Mouse (Mus musculus): ENCODE data around the gene Stk33. TPM values are rescaled to one million over a fixed set of nuclear protein-coding genes. Genes with fewer than 3 reads are reported as not detected.

Gene Stk33
- polyA plus RNA-seq, 1 experiment from 2014 or later = 8.3 TPM

DNA sequence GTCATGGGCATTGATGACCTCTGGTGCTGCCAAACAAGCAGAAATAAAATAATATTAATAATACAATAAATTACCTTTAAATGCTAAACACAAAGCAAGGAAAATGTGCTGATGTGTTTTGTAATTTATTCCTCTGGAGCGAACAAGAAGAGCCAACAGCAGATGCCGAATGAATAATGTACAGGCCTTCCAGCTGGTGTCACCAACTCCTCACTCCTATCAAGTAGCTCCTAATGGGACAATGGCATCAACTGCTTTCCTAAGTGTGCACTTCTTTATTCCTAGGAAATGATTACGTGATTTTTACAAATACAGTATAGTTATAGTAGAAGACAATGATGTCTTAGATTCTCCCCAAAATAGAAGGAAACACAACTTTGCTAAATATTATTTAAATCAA, 113.2 kb downstream of the Stk33 start:
- WGBS = 50% methylated on average over 3 of the region's 3 CpGs
- Histone ChIP-seq H3K9me3 (ENCODE audit: control insufficient read depth, low read length) (no peaks in the 10 kb centered on the region), H3K4me2 (ENCODE audit: low read length) (no peak overlapping the region), H3K4me1 (ENCODE audit: control insufficient read depth, insufficient read depth, low read length) (no peaks in the 10 kb centered on the region; the same call in 1 of the 2 replicates), H3K36me3 (ENCODE audit: control insufficient read depth, insufficient read depth, low read length) (no peaks in the 10 kb centered on the region), H3K4me3 (replicated peaks; ENCODE audit: low read depth, low read length) (no peak overlapping the region), H3K27ac (replicated peaks; ENCODE audit: low read depth, low read length) (no peak overlapping the region), H3K27me3 (ENCODE audit: control insufficient read depth, insufficient read depth, low read length) (no peaks in the 10 kb centered on the region), H3K9ac (replicated peaks; ENCODE audit: low read length) (no peak overlapping the region)
- ATAC-seq (ENCODE audit: low FRiP score, low TSS enrichment) (no peak; the same call in 1 of the 2 replicates), DNase-seq (peak; percentile 44)

DNA sequence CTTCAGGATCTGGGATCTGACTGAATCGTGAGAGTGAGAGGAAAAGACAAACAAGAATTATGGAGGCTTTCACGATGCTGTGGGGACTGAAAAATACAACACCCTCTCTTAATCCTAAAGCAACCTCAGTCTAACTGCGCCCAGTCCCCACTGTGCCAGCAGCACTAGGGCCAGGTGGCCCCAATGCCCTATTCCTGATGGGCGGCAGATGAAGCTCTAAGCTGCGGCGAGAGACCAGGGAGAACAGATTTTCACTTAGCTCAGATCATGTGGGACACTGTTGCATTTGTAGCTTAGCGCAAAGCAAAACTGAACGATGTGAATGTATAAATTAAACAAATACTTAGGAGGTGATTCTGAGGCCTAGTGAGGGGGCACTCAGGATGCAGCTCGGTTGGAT, 113.7 kb downstream of the Stk33 start:
- Histone ChIP-seq H3K36me3 (ENCODE audit: control insufficient read depth, insufficient read depth, low read length) (no peaks in the 10 kb centered on the region), H3K27ac (replicated peaks; ENCODE audit: low read depth, low read length) (no peak overlapping the region), H3K4me1 (ENCODE audit: control insufficient read depth, insufficient read depth, low read length) (no peaks in the 10 kb centered on the region; the same call in 1 of the 2 replicates), H3K4me2 (ENCODE audit: low read length) (no peak overlapping the region), H3K9me3 (ENCODE audit: control insufficient read depth, low read length) (no peaks in the 10 kb centered on the region), H3K27me3 (ENCODE audit: control insufficient read depth, insufficient read depth, low read length) (no peaks in the 10 kb centered on the region), H3K9ac (replicated peaks; ENCODE audit: low read length) (no peak overlapping the region), H3K4me3 (replicated peaks; ENCODE audit: low read depth, low read length) (no peak overlapping the region)
- ATAC-seq (ENCODE audit: low FRiP score, low TSS enrichment) = no peak
- DNase-seq = no peak
- 74% methylated on average over 9 of the region's 9 CpGs for WGBS

DNA sequence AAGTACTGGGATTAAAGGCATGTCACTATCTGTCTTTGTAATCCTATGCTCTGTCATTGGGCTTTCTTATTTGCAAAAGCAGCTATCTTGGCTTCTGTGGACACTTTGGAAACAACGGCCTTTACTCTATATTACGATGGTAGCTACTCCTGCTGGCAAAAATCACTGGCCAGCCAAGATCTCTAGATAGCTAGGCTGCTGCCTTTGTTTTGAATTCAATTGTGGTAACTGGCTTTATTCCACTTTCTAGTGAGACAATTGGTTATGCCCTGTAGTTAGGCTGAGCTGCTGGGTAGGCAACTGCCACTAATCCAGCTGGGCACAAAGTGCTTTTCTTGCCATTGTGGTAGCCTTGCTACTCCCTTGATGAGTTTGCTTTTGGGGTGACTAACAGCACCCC, 129.4 kb downstream of the Stk33 start:
- ATAC-seq (ENCODE audit: low FRiP score, low TSS enrichment) (no peak), DNase-seq (no peak)
- no peaks in the 10 kb centered on the region for H3K4me1 ChIP-seq (ENCODE audit: control insufficient read depth, insufficient read depth, low read length)
- no peaks in the 10 kb centered on the region for H3K9me3 ChIP-seq (ENCODE audit: control insufficient read depth, low read length)
- no peaks in the 10 kb centered on the region for H3K36me3 ChIP-seq (ENCODE audit: control insufficient read depth, insufficient read depth, low read length)
- H3K4me3 ChIP-seq (replicated peaks; ENCODE audit: low read depth, low read length) = no peak overlapping the region
- 67% methylated on average over 2 of the region's 2 CpGs for WGBS
- no peak overlapping the region for H3K4me2 ChIP-seq (ENCODE audit: low read length)
- H3K9ac ChIP-seq (replicated peaks; ENCODE audit: low read length) = no peak overlapping the region
- H3K27ac ChIP-seq (replicated peaks; ENCODE audit: low read depth, low read length) = no peak overlapping the region
- no peaks in the 10 kb centered on the region for H3K27me3 ChIP-seq (ENCODE audit: control insufficient read depth, insufficient read depth, low read length)

DNA sequence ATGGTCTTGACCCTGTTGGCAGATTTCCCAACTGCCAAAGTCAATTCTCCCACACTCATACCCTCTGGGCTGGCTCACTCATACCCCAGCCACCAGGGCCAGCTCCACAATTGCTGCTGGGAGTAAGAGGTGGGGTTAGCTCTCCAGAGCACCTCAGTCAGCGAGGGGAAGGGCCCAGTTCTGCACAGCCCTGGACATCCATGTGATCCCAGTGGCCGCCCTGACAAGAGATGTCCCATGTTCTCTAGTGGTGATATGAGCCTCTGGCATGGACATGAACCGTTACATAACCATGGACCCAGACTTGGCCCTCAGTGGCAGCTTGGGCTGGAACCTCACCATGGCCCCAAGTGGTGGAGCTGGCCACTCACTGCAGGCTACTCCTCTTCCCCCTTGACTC, 143.1 kb downstream of the Stk33 start:
- H3K36me3 ChIP-seq (ENCODE audit: control insufficient read depth, insufficient read depth, low read length) = no peaks in the 10 kb centered on the region
- H3K9ac ChIP-seq (replicated peaks; ENCODE audit: low read length) = no peak overlapping the region
- no peak overlapping the region for H3K4me3 ChIP-seq (replicated peaks; ENCODE audit: low read depth, low read length)
- ATAC-seq (ENCODE audit: low FRiP score, low TSS enrichment) (no peak), DNase-seq (no peak)
- H3K4me2 ChIP-seq (ENCODE audit: low read length) = no peak overlapping the region
- 90% methylated on average over 3 of the region's 3 CpGs for WGBS
- H3K4me1 ChIP-seq (ENCODE audit: control insufficient read depth, insufficient read depth, low read length) = no peaks in the 10 kb centered on the region
- no peak overlapping the region for H3K27ac ChIP-seq (replicated peaks; ENCODE audit: low read depth, low read length)
- no peaks in the 10 kb centered on the region for H3K9me3 ChIP-seq (ENCODE audit: control insufficient read depth, low read length)
- H3K27me3 ChIP-seq (ENCODE audit: control insufficient read depth, insufficient read depth, low read length) = no peaks in the 10 kb centered on the region

DNA sequence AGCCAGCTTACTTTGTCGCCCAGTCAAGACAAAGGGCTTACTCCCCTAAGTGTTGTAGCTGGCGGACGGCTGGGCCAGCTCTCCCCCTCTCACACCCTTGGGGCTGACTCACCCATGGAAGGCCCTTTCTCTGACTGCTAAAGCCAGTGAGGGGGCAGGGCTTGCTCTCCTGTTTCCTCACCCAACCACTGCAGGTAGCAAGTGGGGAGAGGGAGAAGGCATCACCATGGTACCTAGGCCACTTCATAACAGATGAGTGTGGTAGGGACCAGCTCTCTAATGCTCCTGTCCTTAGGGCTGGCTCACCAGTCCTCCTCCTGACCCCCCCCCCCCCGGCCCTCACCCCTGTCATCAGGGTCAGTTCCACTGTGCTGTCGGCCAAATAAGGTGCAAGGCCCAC, 143.5 kb downstream of the Stk33 start:
- WGBS = 83% methylated on average over 5 of the region's 5 CpGs
- H3K9ac ChIP-seq (replicated peaks; ENCODE audit: low read length) = no peak overlapping the region

DNA sequence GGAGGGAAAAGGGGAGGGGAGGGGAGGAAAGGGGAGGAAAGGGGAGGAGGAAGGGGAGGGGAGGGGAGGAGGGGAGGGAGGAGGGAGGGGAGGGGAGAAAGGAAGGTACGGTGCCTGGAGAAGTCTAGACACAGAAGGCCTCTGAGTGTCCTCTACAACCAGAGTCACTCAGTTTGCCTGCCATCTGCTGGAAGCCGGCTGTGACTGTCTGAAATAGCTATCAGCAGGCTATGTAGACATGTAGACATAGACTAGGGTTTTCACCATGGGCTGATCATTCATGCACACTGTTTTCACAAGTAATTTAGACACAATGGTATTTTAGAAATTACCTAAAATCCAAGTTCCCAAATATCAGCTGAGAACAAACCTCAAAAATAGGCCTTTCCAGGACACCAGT, 148.4 kb downstream of the Stk33 start:
- Histone ChIP-seq H3K4me1 (ENCODE audit: control insufficient read depth, insufficient read depth, low read length) (no peaks in the 10 kb centered on the region), H3K27me3 (ENCODE audit: control insufficient read depth, insufficient read depth, low read length) (no peaks in the 10 kb centered on the region), H3K36me3 (ENCODE audit: control insufficient read depth, insufficient read depth, low read length) (no peaks in the 10 kb centered on the region), H3K9ac (replicated peaks; ENCODE audit: low read length) (no peak overlapping the region), H3K27ac (replicated peaks; ENCODE audit: low read depth, low read length) (no peak overlapping the region), H3K4me2 (ENCODE audit: low read length) (no peak overlapping the region), H3K4me3 (replicated peaks; ENCODE audit: low read depth, low read length) (no peak overlapping the region), H3K9me3 (ENCODE audit: control insufficient read depth, low read length) (no peaks in the 10 kb centered on the region)
- DNase-seq (peak; percentile 61), ATAC-seq (ENCODE audit: low FRiP score, low TSS enrichment) (no peak)
- 25% methylated on average over 2 of the region's 2 CpGs for WGBS

More for the DNA sequence above, 143.5 kb downstream of the Stk33 start:
- Histone ChIP-seq H3K4me1 (ENCODE audit: control insufficient read depth, insufficient read depth, low read length) (no peaks in the 10 kb centered on the region), H3K27me3 (ENCODE audit: control insufficient read depth, insufficient read depth, low read length) (no peaks in the 10 kb centered on the region), H3K27ac (replicated peaks; ENCODE audit: low read depth, low read length) (no peak overlapping the region), H3K9me3 (ENCODE audit: control insufficient read depth, low read length) (no peaks in the 10 kb centered on the region), H3K4me2 (ENCODE audit: low read length) (no peak overlapping the region), H3K4me3 (replicated peaks; ENCODE audit: low read depth, low read length) (no peak overlapping the region), H3K36me3 (ENCODE audit: control insufficient read depth, insufficient read depth, low read length) (no peaks in the 10 kb centered on the region)
- ATAC-seq (ENCODE audit: low FRiP score, low TSS enrichment) (no peak), DNase-seq (no peak)

DNA sequence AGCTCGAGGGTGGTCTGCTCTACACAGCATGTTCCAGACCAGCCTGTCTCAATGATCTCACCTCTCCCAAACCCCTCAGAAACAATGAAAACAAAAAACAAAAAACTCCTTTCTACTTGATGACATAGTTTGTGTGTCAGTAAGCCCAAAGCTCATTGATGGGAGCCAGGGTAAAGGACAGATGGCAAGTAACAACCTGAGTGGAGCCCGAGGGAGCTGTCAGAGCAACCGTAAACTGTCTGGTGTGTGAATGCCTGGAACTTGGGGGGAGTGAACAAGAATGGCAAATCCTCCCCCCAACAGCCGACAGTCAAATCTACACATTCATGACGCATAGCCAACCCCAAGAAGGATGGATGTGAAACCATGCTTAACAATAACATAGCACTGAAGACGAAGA, 149.8 kb downstream of the Stk33 start:
- Histone ChIP-seq H3K36me3 (ENCODE audit: control insufficient read depth, insufficient read depth, low read length) (no peaks in the 10 kb centered on the region), H3K27ac (replicated peaks; ENCODE audit: low read depth, low read length) (no peak overlapping the region), H3K4me3 (replicated peaks; ENCODE audit: low read depth, low read length) (no peak overlapping the region), H3K27me3 (ENCODE audit: control insufficient read depth, insufficient read depth, low read length) (no peaks in the 10 kb centered on the region), H3K4me2 (ENCODE audit: low read length) (no peak overlapping the region), H3K4me1 (ENCODE audit: control insufficient read depth, insufficient read depth, low read length) (no peaks in the 10 kb centered on the region), H3K9ac (replicated peaks; ENCODE audit: low read length) (no peak overlapping the region), H3K9me3 (ENCODE audit: control insufficient read depth, low read length) (no peaks in the 10 kb centered on the region)
- ATAC-seq (ENCODE audit: low FRiP score, low TSS enrichment) (no peak), DNase-seq (no peak)
- WGBS = 70% methylated on average over 6 of the region's 6 CpGs

DNA sequence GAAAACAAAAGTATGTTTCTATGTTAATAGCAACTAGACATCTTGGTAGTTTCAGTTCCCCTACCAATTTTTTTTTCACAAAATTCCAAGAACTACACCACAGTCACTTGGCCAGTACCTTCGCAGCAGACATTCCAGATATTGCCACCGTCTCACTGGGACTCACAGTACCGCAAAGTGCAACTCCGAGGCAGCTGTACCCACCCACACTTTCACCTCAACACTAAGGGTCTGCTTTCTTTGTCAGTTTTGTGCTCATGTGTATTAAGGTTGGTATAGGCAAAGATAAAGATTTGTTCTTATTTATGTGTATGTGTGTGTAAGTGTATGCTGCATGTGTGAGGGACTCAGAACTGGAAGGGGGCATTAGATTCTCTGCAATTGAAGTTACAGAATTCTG, 156.8 kb downstream of the Stk33 start:
- 93% methylated on average over 4 of the region's 4 CpGs for WGBS
- peaks cover 4% of the 10 kb centered on the region; the same call in 1 of the 2 replicates for H3K4me1 ChIP-seq (ENCODE audit: control insufficient read depth, insufficient read depth, low read length)
- no peak overlapping the region for H3K4me2 ChIP-seq (ENCODE audit: low read length)
- H3K9ac ChIP-seq (replicated peaks; ENCODE audit: low read length) = no peak overlapping the region
- H3K9me3 ChIP-seq (ENCODE audit: control insufficient read depth, low read length) = no peaks in the 10 kb centered on the region
- no peak overlapping the region for H3K4me3 ChIP-seq (replicated peaks; ENCODE audit: low read depth, low read length)
- ATAC-seq (ENCODE audit: low FRiP score, low TSS enrichment) (no peak), DNase-seq (no peak)
- H3K36me3 ChIP-seq (ENCODE audit: control insufficient read depth, insufficient read depth, low read length) = no peaks in the 10 kb centered on the region
- no peaks in the 10 kb centered on the region for H3K27me3 ChIP-seq (ENCODE audit: control insufficient read depth, insufficient read depth, low read length)
- no peak overlapping the region for H3K27ac ChIP-seq (replicated peaks; ENCODE audit: low read depth, low read length)

DNA sequence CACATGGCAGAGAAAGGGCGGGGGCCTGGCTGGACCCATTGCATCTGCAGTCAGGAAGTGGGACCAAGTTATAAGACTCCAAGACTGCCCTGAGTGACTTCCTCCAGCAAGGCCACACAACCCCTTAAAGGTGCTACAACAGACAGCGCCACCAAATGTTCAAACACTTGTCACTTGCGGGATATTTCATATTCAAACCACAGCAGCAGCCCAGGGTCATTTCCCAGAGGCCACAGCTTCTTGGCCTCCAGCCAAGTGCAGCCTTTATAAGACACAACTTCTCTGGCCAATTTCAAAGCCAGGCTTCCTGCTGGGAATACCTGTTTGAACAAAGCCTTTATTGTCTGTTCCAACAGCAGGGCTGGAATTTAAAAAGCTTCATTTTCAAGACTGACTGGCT, 162.3 kb downstream of the Stk33 start:
- H3K36me3 ChIP-seq (ENCODE audit: control insufficient read depth, insufficient read depth, low read length) = no peaks in the 10 kb centered on the region
- ATAC-seq (ENCODE audit: low FRiP score, low TSS enrichment) (no peak), DNase-seq (peak; percentile 73)
- H3K4me3 ChIP-seq (replicated peaks; ENCODE audit: low read depth, low read length) = no peak overlapping the region
- H3K4me2 ChIP-seq (ENCODE audit: low read length) = no peak overlapping the region
- H3K9me3 ChIP-seq (ENCODE audit: control insufficient read depth, low read length) = no peaks in the 10 kb centered on the region
- H3K27me3 ChIP-seq (ENCODE audit: control insufficient read depth, insufficient read depth, low read length) = no peaks in the 10 kb centered on the region
- 63% methylated on average over 3 of the region's 3 CpGs for WGBS
- no peak overlapping the region for H3K9ac ChIP-seq (replicated peaks; ENCODE audit: low read length)
- peaks cover 12% of the 10 kb centered on the region; the same call in 1 of the 2 replicates for H3K4me1 ChIP-seq (ENCODE audit: control insufficient read depth, insufficient read depth, low read length)
- H3K27ac ChIP-seq (replicated peaks; ENCODE audit: low read depth, low read length) = no peak overlapping the region
